10 mouse cellular contexts compared by ENCODE assay signal in genomic region chr2:28067175-28067574, GRCm38 (mm10). TPM values are rescaled to one million over a fixed set of nuclear protein-coding genes. Genes with fewer than 3 reads are reported as not detected.
DNase-seq lines count a peak whose midpoint lies in the region; ATAC-seq and TF ChIP-seq lines count a peak whose summit lies in the region.
"Had no signal": no experiment of that assay in that cellular context is flagged by ENCODE, and none has a peak within 500 bp of the region (broad histone marks: within the 10 kb centered on the region; RNA-seq: fewer than 3 reads in every experiment).

No protein-coding gene starts in this region.

- H3K4me1 ChIP-seq in kidney, adult 2 months (ENCODE audit: control insufficient read depth, insufficient read depth, low read length): no peaks in the 10 kb centered on the region; the same call in 1 of the 2 replicates
- no peaks in the 10 kb centered on the region for H3K4me1 ChIP-seq in kidney, embryonic 16.5 days (ENCODE audit: insufficient read depth, low read length)
- H3K4me1 ChIP-seq in forebrain, embryonic 14.5 days (ENCODE audit: control insufficient read depth, insufficient read depth, low read length): peaks cover 16% of the 10 kb centered on the region
- H3K4me1 ChIP-seq: heart, embryonic 15.5 days had no signal

- H3K9ac ChIP-seq in kidney, embryonic 16.5 days (replicated peaks; ENCODE audit: low read length): no peak overlapping the region
- no peak overlapping the region for H3K9ac ChIP-seq in forebrain, embryonic 14.5 days (ENCODE audit: low read length)
- H3K9ac ChIP-seq: heart, embryonic 15.5 days had no signal

- DNase-seq in kidney, adult 2 months: peak; percentile 7
- peak; percentile 62 for DNase-seq in forebrain, embryonic 14.5 days (ENCODE audit: low spot score)
- peak; percentile 63 to 75 for DNase-seq in left cerebral cortex, adult 18-20 months (ENCODE audit: low spot score in 2 of 2)
- peak; percentile 82 for DNase-seq in right cerebral cortex, adult 18-20 months
- no peak for DNase-seq in MN1 (ENCODE audit: low spot score)
- no peak for DNase-seq in adrenal gland, adult 2 months
- DNase-seq in retina, embryonic 14.5 days (ENCODE audit: low spot score): no peak

- no peak overlapping the region for H3K4me2 ChIP-seq in kidney, embryonic 16.5 days (replicated peaks; ENCODE audit: low read depth, low read length)
- no peak overlapping the region for H3K4me2 ChIP-seq in forebrain, embryonic 14.5 days (ENCODE audit: low read length)
- H3K4me2 ChIP-seq: heart, embryonic 15.5 days had no signal

- TF ChIP-seq POLR2A in kidney, adult 2 months (IDR thresholded peaks at IDR 0.05; ENCODE audit: low read depth, low read length): no peak

- ATAC-seq in kidney, embryonic 16.5 days (ENCODE audit: low FRiP score, low TSS enrichment): no peak
- no peak for ATAC-seq in forebrain, embryonic 14.5 days

- 62% methylated on average over 6 of the region's 6 CpGs for WGBS in kidney, adult 2 months
- 40% methylated on average over 6 of the region's 6 CpGs for WGBS in kidney, embryonic 16.5 days
- WGBS in forebrain, embryonic 14.5 days: 67% methylated on average over 6 of the region's 6 CpGs

- no peak for TF ChIP-seq CTCF in kidney, adult 2 months (conservative IDR thresholded peaks at IDR 0.05; ENCODE audit: insufficient read depth, insufficient read length, low read depth, low read length)

- no peaks in the 10 kb centered on the region for H3K36me3 ChIP-seq in kidney, adult 2 months (ENCODE audit: control insufficient read depth, insufficient read depth, low read length)
- no peaks in the 10 kb centered on the region for H3K36me3 ChIP-seq in kidney, embryonic 16.5 days (ENCODE audit: insufficient read depth, low read length)
- no peaks in the 10 kb centered on the region for H3K36me3 ChIP-seq in forebrain, embryonic 14.5 days (ENCODE audit: control insufficient read depth, insufficient read depth, low read length)
- H3K36me3 ChIP-seq: heart, embryonic 15.5 days had no signal

- no peak overlapping the region for H3K27ac ChIP-seq in kidney, adult 2 months (ENCODE audit: insufficient read depth, low read depth, low read length)
- H3K27ac ChIP-seq in kidney, embryonic 16.5 days (ENCODE audit: low read length): no peak overlapping the region
- H3K27ac ChIP-seq in forebrain, embryonic 14.5 days (ENCODE audit: low read depth, low read length): peak overlapping the region; percentile 77
- H3K27ac ChIP-seq: heart, embryonic 15.5 days had no signal

- H3K9me3 ChIP-seq in kidney, embryonic 16.5 days (ENCODE audit: low read length): no peaks in the 10 kb centered on the region
- H3K9me3 ChIP-seq in forebrain, embryonic 14.5 days (replicated peaks; ENCODE audit: control insufficient read depth, low read length): no peaks in the 10 kb centered on the region
- H3K9me3 ChIP-seq: heart, embryonic 15.5 days had no signal

- H3K27me3 ChIP-seq in kidney, adult 2 months (replicated peaks; ENCODE audit: control insufficient read depth, insufficient read depth, low read length): no peaks in the 10 kb centered on the region
- H3K27me3 ChIP-seq in kidney, embryonic 16.5 days (ENCODE audit: insufficient read depth, low read length): no peaks in the 10 kb centered on the region
- H3K27me3 ChIP-seq in forebrain, embryonic 14.5 days (replicated peaks; ENCODE audit: control insufficient read depth, insufficient read depth, low read length): no peaks in the 10 kb centered on the region
- H3K27me3 ChIP-seq: heart, embryonic 15.5 days had no signal

- H3K4me3 ChIP-seq in kidney, adult 2 months (ENCODE audit: insufficient read depth, low read depth, low read length): no peak overlapping the region
- H3K4me3 ChIP-seq in kidney, embryonic 16.5 days (ENCODE audit: low read length): no peak overlapping the region
- H3K4me3 ChIP-seq in forebrain, embryonic 14.5 days (ENCODE audit: low read depth, low read length): no peak overlapping the region
- H3K4me3 ChIP-seq: heart, embryonic 15.5 days had no signal

RNA-seq across cellular contexts. Expression of gene Fcnb, which starts 17.5 kb away (rescaled TPM):
- polyA plus RNA-seq in kidney, adult 2 months (2012; rRNA removed): not detected in 2 replicates
- 0.40 TPM in 1 of 2 replicates, not detected in the other for polyA plus RNA-seq in kidney, embryonic 16.5 days (2015; fragmentation: Nextera tagmentation; extraction: Ambion mirVana)
- not detected in 2 replicates for polyA plus RNA-seq in forebrain, embryonic 14.5 days (2014; fragmentation: Nextera tagmentation; extraction: Ambion mirVana)
- total RNA-seq in left cerebral cortex, adult 18-20 months (2021): not detected
- total RNA-seq in adrenal gland, adult 2 months (2021): not detected
- not detected in 2 replicates for polyA plus RNA-seq in adrenal gland, adult 2 months (2012; rRNA removed)
- total RNA-seq: ES-E14 had no signal

Comparison
In these comparisons a context has a peak if more than half of its experiments do, and no peak if none do; other contexts are left out.
1. DNase-seq: peak in kidney, adult 2 months (single experiment), forebrain, embryonic 14.5 days (single experiment), left cerebral cortex, adult 18-20 months (2 of 2) and right cerebral cortex, adult 18-20 months (single experiment); none in MN1 (single experiment), adrenal gland, adult 2 months (single experiment) and retina, embryonic 14.5 days (single experiment).